Mouse (Mus musculus) embryo, embryonic 10 days (tissue): ENCODE data around the gene Ufc1.

ENCODE experiments used
- DNase-seq: peaks from one replicate; pipeline ENCODE4 v3.0.0-alpha.2; 2015; ENCODE audit warnings: low spot score

Gene Ufc1

DNA sequence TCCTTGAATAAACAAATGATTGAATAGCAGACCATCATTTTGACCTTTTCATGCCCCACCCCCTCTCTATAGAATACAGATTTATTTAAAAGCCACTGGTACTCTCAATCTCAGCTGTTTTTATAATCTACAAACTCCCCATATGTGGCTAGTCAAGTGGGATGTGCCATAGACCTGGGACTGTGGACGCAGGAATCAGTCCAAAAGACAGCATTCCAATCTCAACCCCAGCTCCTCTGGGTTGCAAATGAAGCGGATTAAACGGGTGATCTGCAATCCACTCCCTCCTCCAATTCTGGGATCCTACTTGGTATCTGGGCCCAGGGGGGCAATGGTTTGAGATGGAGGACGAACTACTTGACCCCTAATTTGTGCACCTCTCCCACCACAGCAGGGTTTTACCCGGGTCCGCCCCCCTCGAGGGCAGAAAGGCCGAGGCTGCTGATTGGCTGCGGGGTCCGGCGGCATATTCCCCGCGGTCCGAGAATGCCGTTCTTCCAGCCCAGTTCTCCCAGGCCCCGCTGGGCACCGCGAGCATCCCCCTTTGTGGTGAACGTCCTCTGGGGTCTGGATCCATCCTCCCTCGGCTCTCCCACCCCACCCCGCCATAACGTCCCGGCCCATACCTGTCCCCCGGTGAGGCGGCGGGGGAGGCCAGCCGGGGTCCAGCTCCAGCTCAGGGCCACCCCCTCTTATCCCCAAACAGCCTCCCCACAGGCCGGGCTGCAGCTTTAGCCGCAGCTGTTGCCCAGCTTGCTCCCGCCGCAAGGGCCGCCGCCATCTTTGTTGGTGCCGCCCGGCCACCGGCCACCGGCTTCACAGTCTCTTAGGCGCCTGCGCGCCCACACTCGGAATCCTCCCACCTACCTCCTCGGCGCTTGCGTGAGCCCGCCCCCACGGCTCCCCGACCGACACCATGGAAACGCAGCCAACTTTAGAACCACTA is 7.4 kb downstream of the Ufc1 start, which contains the start of gene Usp21:
Gene Usp21, minus strand, starts transcription at position 856 of the 946 bp plus-strand sequence.
- DNase-seq = peak; percentile 94

DNA sequence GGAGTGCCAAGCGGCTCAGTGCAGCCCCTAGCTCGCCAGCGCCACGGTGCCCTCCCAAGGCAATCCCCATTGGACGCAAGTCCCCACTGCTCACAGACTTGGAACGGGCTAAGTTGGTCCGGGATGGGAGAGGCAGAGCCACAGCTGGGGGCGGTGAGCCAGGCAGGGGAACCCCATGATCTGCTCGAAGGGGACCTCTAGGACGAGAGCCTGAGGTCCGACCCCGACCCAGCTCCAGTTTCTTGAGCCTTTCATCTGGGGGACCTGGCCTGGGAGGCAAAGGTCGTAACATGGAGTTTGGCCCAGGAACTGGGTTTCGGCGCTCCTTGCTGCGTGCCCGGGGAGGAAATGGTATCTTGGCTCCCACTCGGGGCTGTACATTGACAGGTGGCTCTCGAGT is 8.3 kb downstream of the Ufc1 start:
- no peak for DNase-seq

DNA sequence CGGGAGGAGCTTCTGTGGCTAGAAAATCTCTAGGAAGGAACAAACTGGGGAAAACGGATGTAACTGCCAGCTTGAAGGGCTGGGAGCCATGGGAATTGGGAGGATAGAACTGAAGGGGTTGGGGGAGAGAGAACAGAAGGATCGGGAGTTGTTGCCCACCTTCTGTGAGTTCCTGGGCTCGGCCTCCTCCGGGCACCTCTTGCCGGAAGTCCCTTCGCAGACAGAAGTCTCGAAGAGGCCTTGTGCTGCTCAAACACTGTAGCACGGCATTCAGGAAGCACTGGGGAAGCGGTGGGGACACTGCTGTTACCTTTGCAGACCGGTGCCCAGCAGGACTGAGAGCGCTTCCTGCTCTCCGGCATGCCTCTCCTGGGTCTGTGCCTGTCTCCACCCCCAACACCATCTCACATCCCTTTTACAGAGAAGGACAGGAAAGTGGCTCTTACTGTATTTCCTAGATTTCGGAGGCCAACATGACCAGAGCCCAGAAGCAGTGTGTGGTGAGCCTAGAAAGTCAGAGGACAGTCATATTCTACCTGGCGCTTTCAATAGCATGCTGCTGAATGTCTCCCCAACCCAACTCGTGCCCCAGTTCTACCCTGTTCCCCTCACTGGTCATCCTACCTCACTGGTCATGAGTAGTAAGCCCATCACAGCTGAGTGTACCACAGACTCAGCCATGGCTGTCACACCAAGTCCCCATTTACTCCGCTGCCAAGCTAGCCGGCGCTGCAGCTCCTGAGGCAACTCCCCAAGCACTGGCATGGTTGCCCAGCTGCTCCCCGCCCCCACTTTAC is 9.5 kb downstream of the Ufc1 start:
- DNase-seq = no peak

DNA sequence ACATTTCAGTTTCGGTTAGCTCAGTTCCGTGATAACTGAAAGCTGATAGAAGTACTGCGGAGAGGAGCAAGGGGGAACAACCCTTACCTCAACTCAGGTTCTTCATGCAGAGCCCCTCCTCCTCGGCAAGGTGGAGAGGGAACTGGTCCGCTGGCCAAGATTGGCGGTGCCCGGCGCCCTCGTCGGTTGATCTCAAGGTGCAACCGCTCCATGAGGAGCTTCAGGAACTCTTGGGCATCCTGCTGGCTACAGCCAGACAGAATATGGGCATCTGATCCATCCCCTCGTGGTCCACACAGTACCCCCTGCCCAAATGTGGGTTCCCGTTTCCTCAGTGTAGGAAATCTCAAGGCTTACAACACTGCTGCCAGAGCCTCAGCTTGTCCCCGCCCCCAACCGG is 10.3 kb downstream of the Ufc1 start:
- DNase-seq = no peak

DNA sequence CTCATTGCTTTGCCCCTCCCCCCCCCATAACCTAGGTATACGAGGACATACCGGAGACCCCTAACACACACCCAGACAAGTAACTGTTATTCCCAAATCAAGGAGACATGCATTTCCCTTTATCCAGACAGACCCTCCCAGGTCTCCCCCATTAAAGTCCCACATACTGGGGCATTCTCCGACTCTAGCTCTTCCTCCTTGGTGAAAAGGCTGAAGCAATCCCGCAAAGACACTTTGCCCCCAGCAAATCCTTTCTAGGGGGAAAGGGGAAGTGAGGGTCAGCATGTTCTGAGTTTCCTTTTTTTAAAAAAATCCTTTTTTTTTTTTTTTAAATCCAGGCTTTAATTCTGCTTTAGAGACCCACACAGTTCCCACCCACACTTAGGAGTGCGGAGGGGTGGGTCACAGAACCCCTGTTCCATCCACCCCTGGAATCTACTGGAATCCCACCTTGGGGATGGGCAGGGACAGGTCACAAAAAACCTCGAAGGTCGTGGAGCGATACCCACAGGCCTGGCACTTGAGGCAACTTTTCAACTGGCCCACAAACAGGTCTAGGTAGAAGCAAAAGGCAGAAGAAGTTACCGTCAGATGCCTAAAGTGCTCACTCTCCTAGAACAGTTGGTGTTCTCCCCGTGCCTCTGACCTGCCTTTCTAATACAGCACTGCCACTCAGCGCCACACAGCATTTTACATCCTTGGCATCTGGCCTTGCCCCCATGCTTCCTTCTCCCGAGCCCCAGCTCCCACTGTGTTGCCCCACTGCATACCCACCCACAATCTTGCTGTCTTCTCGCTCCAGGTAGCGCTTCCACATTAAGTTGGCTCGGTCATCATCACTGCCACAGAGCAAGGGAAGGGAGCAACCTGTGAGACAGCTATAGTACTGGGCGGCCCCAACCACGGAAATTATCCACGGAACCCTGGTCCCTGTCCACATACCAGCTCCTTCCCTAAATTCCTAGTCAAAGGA is 11.3 kb downstream of the Ufc1 start:
- DNase-seq = no peak

DNA sequence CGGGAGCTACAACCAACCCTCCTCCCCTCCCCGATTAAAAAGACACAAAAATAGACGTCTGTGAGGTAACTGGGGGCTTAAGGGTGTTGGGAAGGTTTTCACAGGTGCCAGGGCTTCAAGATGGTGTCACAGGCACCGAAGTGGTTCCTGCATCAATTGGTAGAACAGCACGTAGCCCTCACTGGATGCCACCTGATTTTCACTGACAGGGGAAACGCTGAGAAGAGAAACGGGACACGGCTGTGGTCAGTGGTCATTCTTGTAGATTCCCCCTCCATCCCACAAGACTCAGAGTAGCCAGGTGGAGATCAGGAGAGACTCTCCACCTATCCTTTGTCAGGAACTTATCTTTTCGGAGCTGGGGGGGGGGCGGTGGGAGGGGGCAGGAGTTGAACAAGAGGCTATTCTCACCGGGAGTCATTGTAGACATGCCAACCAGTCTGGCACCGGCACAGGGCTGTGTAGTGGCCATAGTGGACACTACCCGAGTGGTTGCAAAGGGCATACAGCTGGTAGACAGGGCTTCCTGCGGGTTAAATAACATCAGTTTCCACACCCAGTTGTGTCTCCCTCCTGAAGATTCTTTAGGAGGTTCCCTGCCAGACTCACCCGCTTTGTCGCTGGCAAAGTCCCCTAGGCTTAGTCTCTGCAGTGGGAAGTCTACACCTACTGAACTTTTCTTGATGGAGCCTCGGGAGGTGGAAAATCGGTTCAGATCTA is 12.6 kb downstream of the Ufc1 start:
- no peak for DNase-seq

DNA sequence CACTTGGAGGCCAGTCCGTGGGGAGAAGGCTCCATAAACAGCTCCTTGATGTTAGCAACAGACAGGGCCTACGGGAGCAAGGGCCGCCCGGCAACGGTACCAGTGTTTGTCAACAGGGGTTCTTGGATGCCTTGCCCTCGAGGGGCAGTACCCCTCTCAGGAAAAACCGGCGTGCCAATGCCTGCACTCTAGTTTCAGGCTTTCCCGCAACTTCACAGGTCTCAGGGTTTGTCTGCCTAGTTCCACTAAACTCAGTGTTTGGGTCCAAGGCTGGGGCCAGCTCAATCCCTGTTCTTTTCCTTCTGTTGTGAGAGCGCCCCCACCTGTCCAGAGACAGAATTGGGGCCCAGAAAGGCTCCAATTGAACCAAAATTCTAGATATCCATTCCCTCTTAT is 13.3 kb downstream of the Ufc1 start:
- peak; percentile 81 for DNase-seq

DNA sequence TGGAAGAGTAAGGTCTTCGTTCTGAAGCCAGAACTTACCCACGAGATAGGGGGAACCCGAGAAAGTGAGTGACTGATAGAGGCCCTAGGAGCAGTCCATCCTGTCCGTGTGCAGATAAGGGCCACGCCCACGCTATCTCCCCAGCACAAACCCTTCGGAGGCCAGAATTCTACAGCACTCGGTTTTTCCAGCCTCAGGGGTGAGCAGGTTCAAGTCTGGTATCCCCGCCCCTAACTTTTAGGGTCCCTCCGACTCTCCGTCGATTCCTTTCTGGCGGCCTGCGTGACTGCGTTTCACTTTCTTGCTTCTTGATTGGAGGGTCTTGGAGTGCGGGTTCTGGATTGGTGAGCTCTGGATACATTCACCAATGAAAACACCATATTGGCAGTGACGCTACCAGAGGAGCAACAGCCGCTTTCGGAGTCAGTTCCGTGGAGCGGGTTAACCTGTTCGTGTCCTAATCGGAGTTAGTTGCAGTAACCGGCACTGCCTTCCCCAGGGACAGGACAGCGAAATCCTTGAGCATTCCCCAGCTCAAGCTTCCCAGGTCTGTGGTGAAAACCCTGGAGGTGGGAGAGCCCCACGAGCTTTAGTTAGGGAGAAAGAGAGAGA is 13.8 kb downstream of the Ufc1 start, which contains the start of gene Ppox:
Gene Ppox, minus strand, starts transcription at position 271 of the 612 bp plus-strand sequence.
- peak; percentile 98 for DNase-seq

DNA sequence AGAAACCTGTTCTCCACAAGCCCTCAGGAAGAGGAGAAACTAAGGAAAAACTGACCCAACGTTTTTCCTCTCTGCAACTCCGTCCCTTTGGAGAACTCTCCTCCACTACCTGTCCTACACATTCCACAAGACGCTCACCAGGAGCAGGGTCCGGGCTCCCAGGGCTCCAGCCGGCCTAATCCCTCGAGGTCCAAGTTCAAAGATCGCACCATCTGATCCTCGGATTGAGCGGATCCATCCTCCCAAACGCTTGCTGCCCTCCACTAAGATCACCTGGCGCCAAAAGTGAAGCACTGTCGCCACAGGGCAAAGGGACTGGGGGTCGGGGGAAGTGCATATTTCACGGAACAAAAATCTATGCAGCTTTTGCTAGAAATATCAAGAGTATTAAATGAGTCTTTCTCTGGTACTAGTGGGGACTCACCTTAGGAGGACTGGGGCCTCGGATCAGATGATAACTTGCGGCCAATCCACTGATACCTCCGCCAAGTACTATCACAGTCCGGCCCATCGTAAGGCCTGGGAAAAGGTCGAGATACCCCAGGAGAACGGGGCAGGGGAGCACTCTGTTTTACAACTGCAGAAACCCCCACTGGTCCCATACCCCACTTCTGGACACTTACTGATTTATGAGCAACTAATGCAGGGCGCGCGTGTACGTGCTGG is 14.4 kb downstream of the Ufc1 start:
- DNase-seq = no peak

DNA sequence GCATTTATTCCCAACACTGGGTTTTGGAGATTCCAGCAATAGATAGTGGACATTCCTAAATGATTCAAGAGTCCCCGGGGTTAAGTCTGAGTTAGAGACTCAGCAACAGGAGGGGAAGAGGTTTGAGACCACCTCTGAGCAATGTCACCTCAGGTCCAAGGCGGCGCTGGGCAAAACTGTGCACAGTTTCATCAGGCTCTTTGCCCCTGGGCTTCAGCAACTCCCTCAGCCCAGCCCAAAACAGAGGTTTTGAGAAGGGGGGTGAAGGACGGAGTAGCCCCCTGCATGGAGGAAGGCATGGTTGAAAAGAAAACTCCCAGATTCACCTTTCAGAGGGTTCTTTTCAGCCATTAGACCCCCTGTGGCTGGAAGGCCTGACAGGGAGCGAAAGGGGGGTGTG is 15.1 kb downstream of the Ufc1 start:
- DNase-seq = no peak

DNA sequence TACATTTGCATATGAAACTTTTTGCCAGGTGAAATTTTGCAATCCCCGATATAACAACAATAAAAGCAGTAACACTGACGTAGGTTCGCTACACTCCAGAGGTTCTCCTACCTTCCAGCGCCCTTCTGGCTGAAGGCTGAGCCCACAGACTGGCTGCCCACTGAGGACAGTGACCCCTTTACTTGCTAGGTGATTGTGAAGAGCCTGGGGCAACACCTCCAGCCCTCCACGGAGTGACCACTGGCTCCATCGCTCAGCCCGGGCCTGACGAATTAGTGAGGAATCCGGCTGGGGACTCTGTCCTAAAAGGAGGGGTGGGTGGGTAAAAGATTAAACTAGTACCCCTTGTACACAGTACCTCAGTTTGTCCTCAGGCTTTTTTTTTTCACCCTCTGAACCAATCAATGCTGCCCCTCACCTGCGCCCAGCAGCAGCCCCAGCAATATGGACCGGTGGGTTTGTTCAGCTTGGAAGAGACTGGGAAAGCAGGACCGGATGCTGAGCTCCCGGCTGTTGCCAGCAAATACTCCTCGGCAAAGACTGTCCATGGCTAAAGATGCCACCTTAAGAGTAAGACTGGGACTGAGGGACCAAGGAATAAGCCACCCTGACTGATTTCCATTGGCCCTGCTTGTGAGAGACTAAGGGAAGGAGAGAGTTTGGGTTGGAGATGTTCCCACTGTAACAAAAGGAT is 15.7 kb downstream of the Ufc1 start:
- no peak for DNase-seq

DNA sequence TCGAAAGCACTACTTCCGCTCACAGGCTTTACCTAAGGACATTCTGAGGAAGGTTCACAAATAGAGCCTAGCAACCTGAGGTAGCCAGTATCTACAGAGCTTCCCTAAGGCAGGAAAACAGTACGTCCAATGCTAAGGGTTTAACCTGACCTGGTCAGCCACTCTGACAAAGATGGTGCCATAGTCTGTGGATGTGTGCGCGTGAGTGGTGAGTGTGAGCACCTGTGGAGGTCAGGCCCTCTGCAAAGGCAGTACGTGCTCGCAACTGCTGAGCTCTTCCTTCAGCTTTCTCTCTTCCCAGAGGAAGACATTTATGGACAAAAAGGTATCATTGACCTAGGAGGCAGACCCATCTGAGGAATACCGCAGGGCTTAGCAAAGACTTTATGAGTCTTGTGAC is 16.4 kb downstream of the Ufc1 start:
- DNase-seq = no peak

DNA sequence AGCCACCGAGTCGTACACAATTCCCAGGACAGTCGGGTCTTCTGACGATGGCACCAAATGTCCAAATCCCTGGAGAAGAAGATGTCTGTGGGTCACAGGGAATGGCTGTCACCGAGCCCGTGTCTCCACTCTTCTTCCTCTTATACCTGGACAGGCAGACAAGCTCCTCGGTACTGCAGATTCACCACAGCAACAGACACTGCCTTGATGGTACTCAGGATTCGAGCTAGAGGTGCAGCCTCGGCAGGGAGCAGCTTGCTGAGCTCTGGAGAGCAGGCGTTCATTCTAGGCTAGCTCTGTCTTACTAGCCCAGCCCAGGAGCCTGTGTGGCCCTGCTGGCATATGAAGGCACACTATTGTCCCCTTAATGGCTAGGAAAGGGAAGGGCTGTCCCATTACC is 17.1 kb downstream of the Ufc1 start:
- no peak for DNase-seq

DNA sequence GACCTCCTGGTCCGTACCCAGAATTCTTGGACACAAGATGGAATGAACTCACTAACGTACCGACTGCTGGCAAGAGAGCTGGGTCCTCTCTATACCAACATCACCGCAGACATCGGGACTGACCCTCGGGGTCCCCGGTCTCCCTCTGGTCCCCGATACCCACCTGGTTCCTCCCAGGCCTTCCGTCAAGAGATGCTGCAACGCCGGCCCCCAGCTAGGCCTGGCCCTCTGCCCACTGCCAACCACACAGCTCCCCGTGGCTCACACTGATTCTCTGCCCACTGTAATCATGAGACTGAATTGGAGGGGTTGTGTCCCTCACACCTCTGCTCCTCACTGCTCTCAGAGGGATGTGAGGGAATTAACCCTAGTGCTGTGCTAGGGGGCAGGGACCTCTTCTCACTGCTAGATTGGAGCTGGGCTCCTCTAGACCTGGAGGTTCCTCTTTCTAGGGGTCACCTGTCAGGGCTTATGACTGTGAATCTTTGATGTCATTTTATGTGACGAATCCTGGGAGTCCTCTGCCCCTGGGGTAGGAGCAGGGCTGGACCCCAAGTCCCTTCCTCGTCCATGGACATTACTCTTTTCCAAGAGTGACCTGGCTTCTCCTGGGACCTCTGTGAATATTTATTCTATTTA is 18.6 kb downstream of the Ufc1 start:
- no peak for DNase-seq

DNA sequence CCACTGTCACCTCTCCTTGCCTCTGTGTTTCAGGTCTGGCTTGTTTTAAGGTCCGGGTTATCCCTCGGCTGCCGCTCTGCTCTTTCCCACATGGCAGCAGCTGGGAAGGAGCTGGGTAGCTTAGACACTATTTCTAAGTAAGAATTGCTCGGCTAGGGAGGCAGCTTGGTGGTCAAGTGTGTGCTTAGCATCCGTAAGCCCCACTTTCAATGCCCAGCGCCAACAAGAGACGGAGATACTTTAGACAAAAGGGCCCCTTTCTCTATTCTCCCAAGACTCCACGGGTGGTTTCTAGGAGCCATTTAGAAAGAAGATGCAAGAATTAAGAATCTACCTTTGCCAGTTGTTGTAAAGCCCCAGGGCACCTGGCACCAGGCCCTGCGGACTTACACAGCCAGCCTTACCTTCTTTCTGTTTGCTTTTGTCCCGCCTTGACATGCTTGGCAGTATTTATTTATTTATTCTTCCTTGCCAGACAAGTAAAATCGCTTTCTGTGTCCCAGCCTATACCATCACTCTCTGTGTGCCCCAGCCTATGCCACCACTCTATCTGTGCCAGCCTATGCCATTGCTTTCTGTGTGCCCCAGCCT is 19.6 kb downstream of the Ufc1 start:
- no peak for DNase-seq

DNA sequence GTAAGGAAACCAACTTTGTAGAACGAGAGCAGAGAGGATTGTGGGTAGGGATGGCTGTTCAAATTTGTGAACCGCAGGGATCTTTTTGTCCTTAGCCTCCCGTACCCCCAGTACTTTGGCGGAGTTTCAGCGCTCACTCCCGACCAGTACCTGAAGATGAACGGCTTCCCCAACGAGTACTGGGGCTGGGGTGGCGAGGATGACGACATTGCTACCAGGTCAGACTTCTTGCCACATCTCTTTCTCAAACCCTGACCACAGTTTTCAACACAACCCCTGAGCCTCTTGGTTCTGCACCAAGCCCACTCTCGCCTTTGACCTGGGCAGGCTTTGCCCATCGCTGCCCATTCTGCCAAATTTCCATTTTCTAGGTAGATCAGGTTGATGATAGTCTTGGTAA is 20.7 kb downstream of the Ufc1 start:
- no peak for DNase-seq

DNA sequence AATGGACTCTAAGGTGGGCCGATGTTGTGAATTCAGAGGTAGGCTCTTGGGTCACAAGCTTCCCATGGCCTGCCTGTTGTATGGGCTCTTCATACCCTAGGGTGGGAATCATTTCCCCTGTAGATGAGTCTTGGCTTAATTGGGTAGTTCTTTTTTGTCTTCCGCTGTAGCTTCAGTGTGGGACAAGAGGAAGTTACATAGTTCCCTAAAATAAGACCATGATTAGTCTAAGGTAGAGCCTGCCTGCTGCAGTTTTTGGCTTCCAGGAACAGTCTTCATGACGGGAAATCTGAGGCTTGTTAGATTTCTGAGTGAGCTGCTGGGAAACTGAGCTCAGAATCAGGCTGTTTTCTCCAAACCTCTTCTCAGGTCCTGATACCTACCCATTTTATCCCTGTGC is 22.7 kb downstream of the Ufc1 start:
- DNase-seq = no peak

DNA sequence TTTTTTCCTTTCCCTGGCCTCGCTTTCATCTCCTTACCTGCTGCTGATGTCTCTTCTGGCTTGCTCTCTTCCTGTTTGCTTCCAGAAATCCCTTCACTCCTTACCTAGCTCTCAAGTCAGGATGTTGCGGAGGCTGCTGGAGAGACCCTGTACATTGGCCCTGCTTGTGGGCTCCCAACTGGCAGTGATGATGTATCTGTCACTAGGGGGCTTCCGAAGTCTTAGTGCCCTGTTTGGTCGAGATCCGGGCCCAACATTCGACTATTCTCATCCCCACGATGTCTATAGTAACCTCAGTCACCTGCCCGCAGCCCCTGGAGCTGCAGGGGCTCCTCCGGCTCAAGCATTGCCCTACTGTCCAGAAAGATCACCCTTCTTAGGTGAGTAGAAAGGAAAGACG is 23.2 kb downstream of the Ufc1 start:
- DNase-seq = no peak

DNA sequence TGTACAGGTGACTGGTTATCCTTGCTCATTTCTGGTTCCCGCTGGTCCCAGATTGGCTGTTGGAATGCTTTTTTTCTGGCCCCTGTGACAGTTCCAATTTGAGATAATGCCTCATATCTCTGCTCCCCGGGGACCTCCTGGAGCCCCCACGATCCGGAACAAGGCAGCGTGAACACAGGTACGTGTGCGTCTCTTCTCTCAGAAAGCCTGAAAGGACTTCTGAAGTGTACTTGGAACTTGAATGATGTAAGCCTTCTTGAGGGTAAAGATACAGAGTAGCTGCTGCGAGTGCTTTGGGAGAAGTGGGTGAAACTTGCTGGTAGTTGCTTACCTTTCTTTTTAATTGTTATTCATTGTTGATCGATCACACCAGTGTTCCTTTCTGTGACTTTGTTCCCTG is 23.6 kb downstream of the Ufc1 start:
- DNase-seq = no peak
